Mouse (Mus musculus): Measurements from ENCODE around the gene Cdc42bpb. TPM values are rescaled to one million over a fixed set of nuclear protein-coding genes. Genes with fewer than 3 reads are reported as not detected.

Cdc42bpb gene
- polyA plus RNA-seq, 1 experiment: 48.1 TPM

DNA sequence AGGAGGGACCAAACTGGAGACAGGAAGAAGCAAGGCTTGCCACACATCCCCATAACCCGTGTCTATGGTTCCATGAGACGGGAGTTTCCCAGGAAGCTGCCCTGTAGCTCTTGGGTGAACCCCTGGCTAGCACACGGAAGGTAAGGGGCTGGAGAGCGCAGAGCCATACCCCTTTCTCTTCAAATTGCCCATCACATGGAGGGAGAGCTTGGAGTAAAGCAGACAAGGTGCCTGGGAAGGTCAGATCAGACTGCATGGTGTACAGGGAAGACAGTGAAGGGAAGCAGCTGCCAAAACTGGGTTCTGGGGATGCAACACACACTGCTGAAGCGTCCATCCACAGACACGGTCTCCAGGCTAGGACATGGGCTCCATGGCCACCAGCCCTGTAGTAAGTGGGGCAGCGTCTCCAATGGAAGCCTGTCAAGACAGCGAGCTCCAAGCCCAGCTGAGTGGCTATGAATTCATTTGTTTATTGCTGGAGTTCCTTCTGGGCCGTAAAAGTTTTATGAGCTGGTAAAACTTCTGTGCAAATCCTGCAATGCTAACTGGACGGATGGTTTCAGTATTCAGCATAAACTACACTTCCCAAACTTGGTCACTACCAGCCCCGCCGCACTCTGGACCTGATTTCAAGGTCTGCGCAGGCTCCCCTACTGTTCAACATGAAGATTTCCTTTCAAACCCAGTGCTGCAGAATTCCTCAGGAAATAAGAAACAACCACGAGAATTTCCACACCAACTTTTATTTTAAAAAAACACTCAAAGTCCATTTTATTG lies 16.0 kb downstream of the Cdc42bpb start:
- Histone ChIP-seq H3K79me3 (ENCODE audit: low read depth) (peaks cover 98% of the 10 kb centered on the region), H3K4me3 (ENCODE audit: insufficient read depth, poor library complexity, severe bottlenecking) (no peak overlapping the region), H3K27me3 (ENCODE audit: control insufficient read depth, insufficient read depth, insufficient read length) (no peaks in the 10 kb centered on the region), H3K79me2 (ENCODE audit: control insufficient read depth, insufficient read depth) (peaks cover 100% of the 10 kb centered on the region), H3ac (ENCODE audit: control insufficient read depth, insufficient read length, low read depth) (no peak overlapping the region), H3K36me3 (ENCODE audit: control insufficient read depth, insufficient read depth) (no peaks in the 10 kb centered on the region)
- TF ChIP-seq USF1 (IDR thresholded peaks at IDR 0.05; ENCODE audit: low read depth): no peak
- TF ChIP-seq CTCF (IDR thresholded peaks at IDR 0.05; ENCODE audit: control insufficient read depth, insufficient read depth, insufficient read length): no peak
- TF ChIP-seq MAX (IDR thresholded peaks at IDR 0.05): no peak
- no peak for TF ChIP-seq MYOD1 (IDR thresholded peaks at IDR 0.05; ENCODE audit: control insufficient read depth, insufficient read length, low read depth)
- TF ChIP-seq FOSL1 (IDR thresholded peaks at IDR 0.05; ENCODE audit: insufficient read depth, low read length, poor library complexity, severe bottlenecking): no peak
- no peak for TF ChIP-seq MYOG (IDR thresholded peaks at IDR 0.05; ENCODE audit: control insufficient read depth, extremely low read depth, insufficient read length)
- TF ChIP-seq CEBPB (IDR thresholded peaks at IDR 0.05; ENCODE audit: low read depth): no peak

DNA sequence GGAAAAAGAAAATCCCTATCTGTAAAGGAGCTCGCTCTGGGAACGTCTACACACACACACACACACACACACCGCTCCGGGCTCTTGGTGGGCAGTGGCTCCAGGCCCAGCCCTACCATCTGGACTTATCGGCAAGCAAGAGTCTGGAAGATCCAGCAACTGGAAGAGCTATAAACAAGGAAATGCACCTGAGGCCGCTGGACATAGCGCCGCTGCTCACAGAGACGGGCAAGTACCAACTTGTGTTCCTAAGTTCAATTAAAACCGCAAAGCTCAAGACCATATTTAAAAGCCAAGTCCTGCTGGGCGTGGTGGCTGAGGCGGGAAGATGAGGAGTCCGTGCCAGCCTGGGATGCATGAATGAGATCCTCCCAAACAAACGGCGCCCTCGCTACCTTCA lies 16.8 kb downstream of the Cdc42bpb start:
- Histone ChIP-seq H3K4me3 (ENCODE audit: insufficient read depth, poor library complexity, severe bottlenecking) (no peak overlapping the region), H3K27me3 (ENCODE audit: control insufficient read depth, insufficient read depth, insufficient read length) (no peaks in the 10 kb centered on the region), H3K79me3 (ENCODE audit: low read depth) (peaks cover 98% of the 10 kb centered on the region), H3K36me3 (ENCODE audit: control insufficient read depth, insufficient read depth) (no peaks in the 10 kb centered on the region), H3K79me2 (ENCODE audit: control insufficient read depth, insufficient read depth) (peaks cover 100% of the 10 kb centered on the region), H3ac (ENCODE audit: control insufficient read depth, insufficient read length, low read depth) (no peak overlapping the region)
- TF ChIP-seq MAX (IDR thresholded peaks at IDR 0.05) (no peak), MYOD1 (IDR thresholded peaks at IDR 0.05; ENCODE audit: control insufficient read depth, insufficient read length, low read depth) (no peak), CTCF (IDR thresholded peaks at IDR 0.05; ENCODE audit: control insufficient read depth, insufficient read depth, insufficient read length) (no peak), MYOG (IDR thresholded peaks at IDR 0.05; ENCODE audit: control insufficient read depth, extremely low read depth, insufficient read length) (no peak), FOSL1 (IDR thresholded peaks at IDR 0.05; ENCODE audit: insufficient read depth, low read length, poor library complexity, severe bottlenecking) (no peak)

DNA sequence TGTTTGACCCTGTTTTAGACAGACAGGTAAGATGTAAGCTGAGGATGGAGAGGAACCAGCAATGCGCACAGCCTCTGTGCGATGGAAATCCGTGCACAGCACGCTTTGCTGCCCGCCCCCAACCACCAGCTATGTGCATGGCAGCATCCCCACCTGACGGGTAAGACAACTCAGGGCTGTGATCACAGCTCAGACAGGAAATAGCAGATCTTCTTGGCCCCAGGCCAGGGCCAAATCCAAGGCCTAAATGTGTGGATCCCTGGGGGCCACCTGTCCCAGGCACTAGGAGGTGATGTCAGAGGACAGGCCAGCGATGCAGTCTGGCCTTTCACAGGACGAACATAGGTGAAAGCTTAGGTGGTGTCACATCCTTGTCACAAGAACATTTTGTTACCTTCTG lies 21.3 kb downstream of the Cdc42bpb start:
- H3K79me3 ChIP-seq (ENCODE audit: low read depth): peaks cover 90% of the 10 kb centered on the region
- H3ac ChIP-seq (ENCODE audit: control insufficient read depth, insufficient read length, low read depth): no peak overlapping the region
- no peaks in the 10 kb centered on the region for H3K27me3 ChIP-seq (ENCODE audit: control insufficient read depth, insufficient read depth, insufficient read length)
- H3K79me2 ChIP-seq (ENCODE audit: control insufficient read depth, insufficient read depth): peaks cover 96% of the 10 kb centered on the region
- no peak overlapping the region for H3K4me3 ChIP-seq (ENCODE audit: insufficient read depth, poor library complexity, severe bottlenecking)
- no peaks in the 10 kb centered on the region for H3K36me3 ChIP-seq (ENCODE audit: control insufficient read depth, insufficient read depth)
- TF ChIP-seq MYOG (IDR thresholded peaks at IDR 0.05; ENCODE audit: control insufficient read depth, extremely low read depth, insufficient read length): no peak
- no peak for TF ChIP-seq MAX (IDR thresholded peaks at IDR 0.05)
- TF ChIP-seq MYOD1 (IDR thresholded peaks at IDR 0.05; ENCODE audit: control insufficient read depth, insufficient read length, low read depth): no peak
- no peak for TF ChIP-seq USF1 (IDR thresholded peaks at IDR 0.05; ENCODE audit: low read depth)
- no peak for TF ChIP-seq CEBPB (IDR thresholded peaks at IDR 0.05; ENCODE audit: low read depth)
- TF ChIP-seq CTCF (IDR thresholded peaks at IDR 0.05; ENCODE audit: control insufficient read depth, insufficient read depth, insufficient read length): no peak
- TF ChIP-seq FOSL1 (IDR thresholded peaks at IDR 0.05; ENCODE audit: insufficient read depth, low read length, poor library complexity, severe bottlenecking): no peak

DNA sequence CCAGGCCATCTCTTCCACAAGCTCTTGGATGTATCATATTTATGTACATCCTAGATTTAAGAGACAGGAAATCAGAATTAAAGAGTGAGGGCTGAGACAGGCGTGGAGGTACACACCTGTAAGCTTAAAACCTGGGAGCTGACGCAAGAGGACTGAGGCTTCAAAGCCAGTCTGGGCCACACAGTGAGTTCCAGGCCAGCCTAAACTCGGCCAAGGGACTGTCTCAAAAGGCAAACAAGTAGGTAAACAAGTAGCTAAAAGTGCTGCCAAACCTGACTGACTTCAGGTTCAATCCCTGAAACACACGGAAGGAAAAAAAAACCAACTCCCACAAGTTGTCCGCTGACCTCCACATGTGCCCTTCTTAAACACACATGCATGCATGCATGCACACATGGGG lies 23.4 kb downstream of the Cdc42bpb start:
- Histone ChIP-seq H3ac (ENCODE audit: control insufficient read depth, insufficient read length, low read depth) (no peak overlapping the region), H3K79me3 (ENCODE audit: low read depth) (peaks cover 88% of the 10 kb centered on the region), H3K4me3 (ENCODE audit: insufficient read depth, poor library complexity, severe bottlenecking) (no peak overlapping the region), H3K27me3 (ENCODE audit: control insufficient read depth, insufficient read depth, insufficient read length) (no peaks in the 10 kb centered on the region), H3K36me3 (ENCODE audit: control insufficient read depth, insufficient read depth) (no peaks in the 10 kb centered on the region), H3K79me2 (ENCODE audit: control insufficient read depth, insufficient read depth) (peaks cover 96% of the 10 kb centered on the region)
- no peak for TF ChIP-seq MYOG (IDR thresholded peaks at IDR 0.05; ENCODE audit: control insufficient read depth, extremely low read depth, insufficient read length)
- TF ChIP-seq USF1 (IDR thresholded peaks at IDR 0.05; ENCODE audit: low read depth): no peak
- TF ChIP-seq MYOD1 (IDR thresholded peaks at IDR 0.05; ENCODE audit: control insufficient read depth, insufficient read length, low read depth): no peak
- no peak for TF ChIP-seq FOSL1 (IDR thresholded peaks at IDR 0.05; ENCODE audit: insufficient read depth, low read length, poor library complexity, severe bottlenecking)

DNA sequence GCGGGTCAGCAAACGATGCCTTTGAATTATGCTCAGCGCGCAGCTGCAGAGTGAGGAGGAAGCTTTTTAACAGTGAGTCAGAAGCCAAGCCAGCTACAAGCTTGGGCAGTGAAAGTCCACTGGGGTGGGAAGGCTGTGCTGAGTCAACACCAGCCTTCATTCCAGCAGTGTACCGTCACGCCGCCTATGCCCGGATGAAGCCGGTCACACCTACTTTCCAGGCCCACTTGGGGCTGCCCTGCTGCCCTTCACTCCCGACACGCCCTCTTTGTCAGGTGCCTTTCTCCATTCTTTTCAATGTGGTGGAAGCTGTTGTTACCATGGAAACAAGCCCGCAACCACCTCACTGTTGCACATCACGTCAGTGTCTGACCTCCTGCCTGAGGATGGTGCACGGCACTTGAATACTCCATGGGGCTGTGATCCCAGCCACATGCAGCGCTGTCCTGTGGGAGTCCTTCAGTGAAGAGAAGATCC lies 24.0 kb downstream of the Cdc42bpb start:
- H3K79me3 ChIP-seq (ENCODE audit: low read depth): peaks cover 88% of the 10 kb centered on the region
- no peaks in the 10 kb centered on the region for H3K36me3 ChIP-seq (ENCODE audit: control insufficient read depth, insufficient read depth)
- no peak overlapping the region for H3ac ChIP-seq (ENCODE audit: control insufficient read depth, insufficient read length, low read depth)
- no peak overlapping the region for H3K4me3 ChIP-seq (ENCODE audit: insufficient read depth, poor library complexity, severe bottlenecking)
- TF ChIP-seq MYOD1 (IDR thresholded peaks at IDR 0.05; ENCODE audit: control insufficient read depth, insufficient read length, low read depth) (peak; percentile 51), CEBPB (IDR thresholded peaks at IDR 0.05; ENCODE audit: low read depth) (no peak), FOSL1 (IDR thresholded peaks at IDR 0.05; ENCODE audit: insufficient read depth, low read length, poor library complexity, severe bottlenecking) (peak; percentile 47)
- H3K27me3 ChIP-seq (ENCODE audit: control insufficient read depth, insufficient read depth, insufficient read length): no peaks in the 10 kb centered on the region
- peaks cover 96% of the 10 kb centered on the region for H3K79me2 ChIP-seq (ENCODE audit: control insufficient read depth, insufficient read depth)

DNA sequence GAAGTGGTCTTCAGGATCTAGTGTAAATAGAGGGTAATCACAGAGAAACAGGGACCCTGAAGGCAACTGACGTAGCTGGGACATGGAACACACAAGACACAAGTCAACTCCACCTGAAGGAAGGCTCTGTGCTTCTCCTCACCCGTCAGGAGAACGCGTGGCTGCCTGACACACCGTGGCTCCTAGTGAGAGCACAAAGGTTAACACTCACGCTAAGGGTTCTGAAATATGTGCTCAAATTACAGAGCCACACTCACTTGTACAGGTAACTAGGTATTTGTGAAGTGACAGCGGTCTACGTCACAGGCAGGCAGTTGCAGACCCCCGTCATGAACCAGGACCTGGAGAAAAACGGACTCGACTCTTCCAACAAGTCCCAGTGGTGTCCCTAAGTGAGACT lies 24.5 kb downstream of the Cdc42bpb start:
- no peak overlapping the region for H3K4me3 ChIP-seq (ENCODE audit: insufficient read depth, poor library complexity, severe bottlenecking)
- H3K79me2 ChIP-seq (ENCODE audit: control insufficient read depth, insufficient read depth): peaks cover 96% of the 10 kb centered on the region
- TF ChIP-seq USF1 (IDR thresholded peaks at IDR 0.05; ENCODE audit: low read depth) (no peak), CEBPB (IDR thresholded peaks at IDR 0.05; ENCODE audit: low read depth) (no peak), MYOD1 (IDR thresholded peaks at IDR 0.05; ENCODE audit: control insufficient read depth, insufficient read length, low read depth) (no peak), MAX (IDR thresholded peaks at IDR 0.05) (no peak), MYOG (IDR thresholded peaks at IDR 0.05; ENCODE audit: control insufficient read depth, extremely low read depth, insufficient read length) (no peak), CTCF (IDR thresholded peaks at IDR 0.05; ENCODE audit: control insufficient read depth, insufficient read depth, insufficient read length) (no peak), FOSL1 (IDR thresholded peaks at IDR 0.05; ENCODE audit: insufficient read depth, low read length, poor library complexity, severe bottlenecking) (no peak)
- no peak overlapping the region for H3ac ChIP-seq (ENCODE audit: control insufficient read depth, insufficient read length, low read depth)
- no peaks in the 10 kb centered on the region for H3K36me3 ChIP-seq (ENCODE audit: control insufficient read depth, insufficient read depth)
- peaks cover 87% of the 10 kb centered on the region for H3K79me3 ChIP-seq (ENCODE audit: low read depth)
- H3K27me3 ChIP-seq (ENCODE audit: control insufficient read depth, insufficient read depth, insufficient read length): no peaks in the 10 kb centered on the region

Measured in C2C12 (cell line).